Mouse (Mus musculus): ENCODE measurements around the gene Dapk1.

DNA sequence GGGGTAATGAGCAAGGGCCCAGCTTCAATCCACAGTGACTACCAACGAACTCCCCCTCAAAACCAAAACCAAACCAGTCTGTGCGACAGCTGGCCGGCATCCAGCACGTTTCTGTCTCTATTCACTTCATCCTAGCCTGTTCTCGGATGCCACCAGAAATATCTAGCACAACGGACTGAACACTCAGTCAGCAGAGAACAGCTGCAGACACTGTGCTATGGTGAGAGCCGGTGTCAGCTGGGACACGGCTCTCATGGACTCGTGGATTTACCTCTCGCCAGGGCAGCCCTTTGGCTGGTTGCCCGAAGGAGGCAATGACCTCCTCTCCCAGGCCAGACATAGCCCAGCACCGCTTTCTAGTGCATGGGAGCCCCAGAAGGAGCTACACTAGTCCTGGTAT is 85.2 kb downstream of the Dapk1 start:
- TF ChIP-seq CTCF (IDR thresholded peaks at IDR 0.05; ENCODE audit: low read depth, low read length), result no peak
- no peak for TF ChIP-seq POLR2A (IDR thresholded peaks at IDR 0.05; ENCODE audit: borderline replicate concordance, low read depth, low read length)
